Mouse (Mus musculus): ENCODE data around the gene Itgb3bp.

- TF ChIP-seq POLR2A (IDR thresholded peaks at IDR 0.05; ENCODE audit: insufficient read length, low read depth) (no peak), TCF3 (IDR thresholded peaks at IDR 0.05; ENCODE audit: insufficient read length, low read depth) (no peak), POLR2AphosphoS2 (IDR thresholded peaks at IDR 0.05; ENCODE audit: insufficient read length, low read depth) (no peak), USF1 (IDR thresholded peaks at IDR 0.05; ENCODE audit: low read depth) (no peak)
Observed at GRCm38 (mm10) chr4:99973931-99974330, 44.3 kb upstream of the Itgb3bp start.

All from myocyte (in vitro differentiated cells).